Mouse (Mus musculus) brain, embryonic 18.5 days (tissue): ENCODE data around the gene Pbx2.

ENCODE experiments used
- DNase-seq: peaks from one replicate; pipeline ENCODE4 v3.0.0-alpha.2; 2012; ENCODE audit warnings: low read depth, low spot score

Gene Pbx2

GRCm38 (mm10) chr17:34582528-34582927 lies 8.5 kb upstream of the Pbx2 start:
- no peak for DNase-seq

GRCm38 (mm10) chr17:34583397-34583796 lies 7.7 kb upstream of the Pbx2 start:
- DNase-seq = no peak

DNA sequence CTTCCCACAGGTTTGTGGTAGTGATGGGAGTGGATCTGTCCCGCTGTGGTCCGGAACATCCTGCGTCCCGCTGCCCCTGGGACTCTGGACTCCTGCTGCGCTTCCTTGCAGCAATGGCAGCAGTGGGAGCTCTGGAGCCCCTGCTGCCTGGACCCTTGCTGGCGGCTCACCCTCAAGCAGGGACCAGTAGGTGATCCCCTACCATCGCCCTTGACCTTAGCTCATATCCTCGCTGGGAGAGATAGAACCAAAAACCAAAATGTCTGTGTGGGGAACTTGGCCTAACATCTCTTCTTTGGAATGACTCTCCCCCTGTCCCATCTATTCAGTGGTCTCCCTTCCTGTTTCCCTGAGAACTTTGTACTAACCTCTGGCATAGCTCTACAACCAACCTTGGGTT lies 7.2 kb upstream of the Pbx2 start:
- DNase-seq = no peak

- no peak for DNase-seq
Observed at GRCm38 (mm10) chr17:34585121-34585520, 5.9 kb upstream of the Pbx2 start.

DNA sequence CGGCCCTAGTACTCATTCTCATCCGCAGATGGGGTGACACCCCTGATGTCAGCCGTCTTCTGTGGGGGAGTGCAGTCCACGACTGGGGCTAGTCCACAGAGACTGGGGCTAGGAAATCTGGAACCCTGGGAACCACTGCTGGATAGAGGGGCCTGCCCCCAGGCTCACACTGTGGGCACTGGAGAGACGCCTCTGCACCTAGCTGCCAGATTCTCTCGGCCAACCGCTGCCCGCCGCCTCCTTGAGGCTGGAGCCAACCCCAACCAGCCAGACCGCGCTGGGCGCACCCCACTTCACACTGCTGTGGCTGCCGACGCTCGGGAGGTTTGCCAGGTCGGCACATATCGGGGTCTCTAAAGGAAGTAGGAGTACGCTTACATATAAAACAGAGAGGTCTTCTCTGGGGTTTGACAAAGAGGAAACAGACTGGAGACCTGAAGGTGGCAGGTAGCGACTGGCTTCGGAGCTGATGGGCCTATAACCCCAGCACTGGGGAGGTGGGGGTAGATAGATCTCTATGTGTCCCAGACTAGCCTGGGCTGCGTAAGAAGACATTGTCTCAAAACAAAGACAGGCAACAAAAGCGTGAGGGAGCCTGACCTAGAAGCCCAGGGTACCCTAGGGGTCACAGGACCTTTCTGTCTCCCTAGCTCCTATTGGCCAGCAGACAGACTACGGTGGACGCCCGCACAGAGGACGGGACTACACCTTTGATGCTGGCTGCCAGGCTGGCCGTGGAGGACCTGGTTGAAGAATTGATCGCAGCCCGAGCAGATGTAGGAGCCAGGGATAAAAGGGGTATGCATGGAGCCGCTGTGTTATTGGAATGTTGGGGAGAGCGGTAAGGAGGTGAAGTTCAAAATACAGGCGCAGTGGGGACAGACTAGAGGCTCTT lies 4.9 kb upstream of the Pbx2 start:
- no peak for DNase-seq

DNA sequence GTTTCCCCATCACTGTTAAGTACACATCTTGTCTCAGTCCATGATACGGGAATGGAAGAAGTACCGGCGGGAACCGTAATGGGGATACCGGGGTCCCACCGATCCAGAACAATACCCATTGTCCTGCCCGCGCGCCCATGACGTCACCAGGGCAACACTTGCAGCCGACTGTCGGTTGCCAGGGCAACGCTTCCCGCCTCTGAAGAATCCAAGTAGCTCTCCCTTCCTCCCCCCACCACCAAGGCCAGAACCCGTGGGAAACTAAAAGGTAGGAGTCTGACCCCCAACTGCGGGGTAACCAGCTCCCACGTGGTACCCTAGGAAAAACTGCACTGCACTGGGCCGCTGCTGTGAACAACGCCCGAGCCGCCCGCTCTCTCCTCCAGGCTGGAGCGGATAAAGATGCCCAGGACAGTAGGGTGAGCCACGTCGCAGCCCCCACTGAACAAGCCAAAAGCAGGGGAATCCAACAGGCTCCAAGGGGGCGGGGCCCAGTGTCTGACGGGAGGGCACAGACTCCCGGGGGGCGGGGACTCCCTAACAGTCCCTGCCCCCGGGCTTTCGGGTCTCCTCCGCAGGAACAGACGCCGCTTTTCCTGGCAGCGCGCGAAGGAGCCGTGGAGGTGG lies 4.2 kb upstream of the Pbx2 start:
- peak; percentile 84 for DNase-seq

DNA sequence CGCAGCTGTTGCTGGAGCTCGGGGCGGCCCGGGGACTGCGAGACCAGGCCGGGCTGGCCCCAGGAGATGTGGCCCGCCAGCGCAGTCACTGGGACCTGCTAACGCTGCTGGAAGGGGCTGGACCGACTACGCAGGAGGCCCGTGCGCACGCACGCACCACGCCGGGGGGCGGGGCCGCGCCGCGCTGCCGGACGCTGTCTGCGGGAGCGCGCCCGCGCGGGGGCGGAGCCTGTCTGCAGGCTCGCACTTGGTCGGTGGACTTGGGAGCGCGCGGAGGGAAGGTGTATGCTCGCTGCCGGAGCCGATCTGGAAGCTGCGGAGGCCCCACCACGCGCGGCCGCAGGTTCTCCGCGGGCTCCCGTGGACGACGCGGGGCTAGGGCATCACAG lies 3.6 kb upstream of the Pbx2 start:
- DNase-seq = peak; percentile 91

DNA sequence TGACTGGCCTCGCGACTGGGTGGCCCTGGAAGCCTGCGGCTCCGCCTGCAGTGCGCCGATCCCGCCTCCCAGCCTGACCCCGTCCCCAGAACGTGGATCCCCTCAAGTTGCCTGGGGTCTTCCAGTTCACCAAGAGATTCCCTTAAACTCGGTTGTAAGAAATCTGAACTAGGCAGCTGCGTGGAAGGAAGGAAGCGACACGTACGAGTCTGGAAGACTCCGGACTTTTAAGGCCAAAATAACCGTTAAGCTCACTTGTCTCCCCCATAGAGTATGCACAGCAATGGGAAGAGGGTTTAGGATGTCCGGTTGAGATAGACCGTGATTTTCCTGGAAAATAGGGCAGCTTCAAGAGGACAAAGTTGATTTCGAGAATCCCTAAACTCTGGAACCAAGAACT lies 3.3 kb upstream of the Pbx2 start:
- no peak for DNase-seq

DNA sequence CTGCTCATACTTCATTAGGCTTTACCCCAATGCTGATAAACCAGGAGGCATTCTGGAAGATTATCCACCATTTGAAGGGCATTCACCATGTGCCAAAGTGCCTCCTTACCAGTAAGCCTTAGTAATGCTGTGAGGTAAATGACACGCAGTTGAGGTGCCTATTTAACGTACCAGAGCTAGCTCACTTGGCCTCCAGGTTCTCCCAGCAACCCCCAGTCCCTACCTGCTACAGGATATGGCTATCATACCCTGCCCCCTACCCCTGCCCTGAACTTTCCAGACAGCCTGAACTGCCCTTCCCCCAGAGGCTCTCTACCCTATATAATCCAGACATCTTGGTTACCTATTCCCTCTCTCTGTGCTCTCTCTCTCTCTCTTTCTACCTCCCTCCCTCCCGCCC lies 2.3 kb upstream of the Pbx2 start:
- no peak for DNase-seq

DNA sequence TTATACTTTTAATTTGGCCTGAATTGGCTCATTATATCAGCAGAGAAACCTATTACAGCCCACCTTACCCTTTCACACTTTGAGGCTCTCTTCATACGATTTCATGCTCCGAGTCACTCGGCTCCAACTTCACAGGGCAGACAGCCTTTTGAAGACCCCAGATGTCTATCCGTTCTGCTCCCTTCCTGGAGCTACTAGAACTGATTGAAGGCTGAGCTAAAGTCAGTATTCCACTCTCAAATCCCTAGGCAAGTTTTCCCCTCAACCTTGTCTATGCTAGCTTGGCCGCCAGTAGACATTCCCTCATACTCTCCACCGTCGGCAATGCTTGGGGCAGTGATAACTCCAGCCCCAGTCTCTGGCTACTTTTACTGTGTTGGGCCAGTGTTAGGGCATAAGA lies 1.9 kb upstream of the Pbx2 start:
- no peak for DNase-seq

GRCm38 (mm10) chr17:34589681-34590101 lies 1.4 kb upstream of the Pbx2 start, which contains the start of gene Gpsm3:
Gene Gpsm3, plus strand, starts transcription at chr17:34589806.
- no peak for DNase-seq

GRCm38 (mm10) chr17:34590154-34590987 lies 695 bp upstream of the Pbx2 start:
- no peak for DNase-seq

DNA sequence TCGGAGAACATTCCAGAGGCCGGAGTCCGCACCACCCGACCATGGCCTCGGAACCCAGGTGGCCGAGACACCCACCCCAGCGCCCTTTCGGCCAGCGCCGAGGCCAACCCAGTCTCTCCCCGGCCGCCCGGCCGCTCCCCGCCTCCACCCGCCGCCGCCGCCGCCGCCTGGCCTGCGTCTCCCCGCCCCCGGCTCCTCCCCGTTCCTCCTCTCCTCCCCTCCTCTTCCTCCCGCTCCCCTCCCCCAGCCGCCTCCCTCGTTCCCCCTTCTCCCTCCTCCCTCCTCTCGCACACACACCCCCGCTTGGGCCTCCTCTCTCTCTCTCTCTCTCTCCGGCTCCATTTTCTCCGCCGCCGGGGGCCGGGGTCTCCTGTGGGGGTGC lies 919 bp downstream of the Pbx2 start:
- peak; percentile 88 for DNase-seq

DNA sequence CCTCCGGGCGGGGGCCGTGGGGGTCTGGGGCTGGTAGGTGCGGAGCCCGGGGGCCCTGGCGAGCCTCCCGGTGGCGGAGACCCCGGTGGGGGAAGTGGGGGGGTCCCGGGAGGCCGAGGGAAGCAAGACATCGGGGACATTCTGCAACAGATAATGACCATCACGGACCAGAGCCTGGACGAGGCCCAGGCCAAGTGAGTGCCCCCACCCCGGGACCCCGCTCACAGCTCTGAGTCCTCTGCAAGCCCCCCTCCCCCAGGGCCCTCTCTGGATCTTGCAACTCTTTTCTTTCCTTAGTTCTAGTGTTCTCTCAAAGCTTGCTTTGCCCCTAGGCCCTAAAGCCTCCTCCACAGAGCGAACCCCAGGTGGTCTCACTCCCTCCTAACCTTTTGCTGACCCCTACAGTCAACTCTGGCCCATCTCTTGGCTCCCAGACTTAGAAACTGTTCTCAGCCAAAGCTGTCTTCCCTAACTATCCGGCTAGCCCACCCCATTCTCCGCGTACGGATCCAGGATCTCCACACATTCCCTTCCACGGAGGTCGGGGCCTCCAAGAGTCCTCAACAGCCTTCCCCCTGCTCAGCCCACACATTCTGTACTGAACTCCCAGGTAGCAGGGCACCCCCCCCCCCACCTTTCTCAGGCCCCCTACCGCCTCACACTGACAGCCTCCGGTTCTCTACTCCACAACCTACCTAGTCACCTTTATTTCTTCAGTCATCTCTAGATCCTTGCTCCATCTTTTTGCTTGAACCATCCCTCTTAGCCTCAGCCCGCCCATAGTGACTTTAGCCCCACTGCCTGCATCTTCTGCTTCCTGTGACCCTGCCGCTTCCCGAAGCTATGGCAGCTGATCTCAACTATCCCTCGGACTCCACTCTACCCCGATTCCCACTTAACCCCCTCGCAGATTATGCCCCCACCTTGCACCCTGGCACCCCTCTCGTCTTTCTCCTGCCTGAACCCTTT lies 1.8 kb downstream of the Pbx2 start:
- no peak for DNase-seq

DNA sequence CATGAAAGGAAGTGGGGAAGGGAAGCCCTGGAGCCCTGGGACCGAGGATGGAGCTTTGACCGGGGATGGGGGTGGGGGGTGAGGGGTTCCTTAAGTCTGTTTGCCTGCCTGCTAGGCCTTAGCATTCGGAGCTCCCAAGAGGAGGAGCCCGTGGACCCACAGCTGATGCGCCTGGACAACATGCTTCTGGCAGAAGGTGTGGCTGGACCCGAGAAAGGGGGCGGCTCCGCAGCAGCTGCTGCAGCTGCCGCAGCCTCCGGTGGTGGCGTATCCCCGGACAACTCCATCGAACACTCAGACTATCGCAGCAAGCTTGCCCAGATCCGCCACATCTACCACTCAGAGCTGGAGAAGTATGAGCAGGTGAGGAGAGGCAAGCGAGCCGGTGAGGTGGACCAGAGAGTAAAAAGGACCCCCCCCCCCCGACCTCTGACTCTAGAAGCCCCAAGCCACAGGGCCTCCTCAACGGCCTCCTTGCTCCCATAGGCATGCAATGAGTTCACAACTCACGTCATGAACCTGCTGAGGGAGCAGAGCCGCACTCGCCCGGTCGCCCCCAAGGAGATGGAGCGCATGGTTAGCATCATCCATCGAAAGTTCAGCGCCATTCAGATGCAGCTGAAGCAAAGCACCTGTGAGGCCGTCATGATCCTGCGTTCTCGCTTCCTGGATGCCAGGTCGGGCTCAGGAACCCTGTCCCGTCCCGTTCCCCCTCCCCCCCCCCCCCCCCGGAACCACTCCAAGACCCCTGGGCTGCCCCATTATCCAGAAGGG lies 2.9 kb downstream of the Pbx2 start:
- DNase-seq = no peak

DNA sequence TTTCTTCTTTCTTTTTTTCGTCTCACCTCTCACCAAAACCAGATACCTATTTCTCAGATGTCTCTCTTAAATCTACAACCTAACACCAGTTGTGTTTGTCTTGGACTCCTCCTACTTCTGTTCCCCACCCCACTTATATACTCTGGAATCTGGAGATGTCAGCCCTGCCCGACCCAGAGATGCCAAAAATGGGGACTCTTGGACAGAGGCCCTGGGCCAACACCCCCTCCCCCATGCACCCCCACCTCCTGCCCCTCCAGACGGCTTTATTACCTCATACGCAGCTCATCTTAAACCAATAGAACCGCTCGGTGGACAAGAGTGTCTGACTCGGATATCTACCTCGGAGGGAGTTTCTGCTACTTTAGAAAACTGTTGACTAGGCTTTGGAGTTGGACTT lies 5.0 kb downstream of the Pbx2 start:
- DNase-seq = no peak

GRCm38 (mm10) chr17:34597566-34598095 lies 6.6 kb downstream of the Pbx2 start, which contains the start of gene Ager:
Gene Ager, plus strand, starts transcription at chr17:34597862.
- DNase-seq = no peak

DNA sequence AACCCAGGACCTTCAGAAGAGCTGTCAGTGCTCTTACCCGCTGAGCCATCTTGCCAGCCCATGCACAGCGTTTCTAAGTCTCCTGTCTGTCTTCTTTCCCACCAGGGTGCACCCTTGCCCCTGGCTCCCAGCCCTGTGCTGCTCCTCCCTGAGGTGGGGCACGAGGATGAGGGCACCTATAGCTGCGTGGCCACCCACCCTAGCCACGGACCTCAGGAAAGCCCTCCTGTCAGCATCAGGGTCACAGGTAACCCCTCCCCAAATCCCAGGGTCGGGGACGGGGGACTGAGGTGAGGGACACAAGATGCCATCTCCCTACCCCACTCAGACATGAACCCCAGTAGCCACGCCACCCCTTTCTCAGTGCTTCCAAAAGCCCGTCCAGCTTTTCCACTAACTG lies 8.8 kb downstream of the Pbx2 start:
- no peak for DNase-seq

DNA sequence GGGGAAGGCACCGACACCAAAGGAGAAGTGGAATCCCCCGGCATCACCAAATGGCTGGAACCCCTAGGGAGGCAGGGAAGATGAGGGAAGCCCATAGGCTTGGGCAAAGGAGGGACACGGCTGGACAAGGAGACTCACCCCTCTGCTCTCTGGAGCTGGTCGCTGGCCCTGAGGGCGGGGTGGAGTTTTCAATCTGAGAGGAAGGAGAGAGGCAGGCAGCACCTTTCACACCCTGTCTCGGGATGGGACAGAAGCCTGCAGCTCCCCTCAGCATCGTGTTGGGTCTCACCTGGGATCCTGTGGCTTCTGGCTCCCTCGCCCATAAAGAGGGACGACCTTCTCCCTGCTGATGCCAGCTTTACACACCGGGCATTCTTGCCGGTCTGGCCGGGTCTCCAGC lies 10.7 kb downstream of the Pbx2 start:
- no peak for DNase-seq
